Mouse (Mus musculus) granulocyte monocyte progenitor cell, adult 5-6 weeks (primary cell): ENCODE data around the gene Pcolce. TPM values are rescaled to one million over a fixed set of nuclear protein-coding genes. Genes with fewer than 3 reads are reported as not detected.

Source experiments
- total RNA-seq, 2 experiments: library from RNA; stranded (forward) in 1 of 2; stranded (reverse) in 1 of 2; fragments of 200-712, 200-1000 nt in 1 of 2; fragments of >200 nt in 1 of 2; fragmentation: Nextera tagmentation in 1 of 2; gene quantifications; 2 replicates each; pipeline ENCODE4 v1.2.3; 2014 to 2017

Gene Pcolce
- total RNA-seq, 2 experiments from 2014 or later = 0.62 TPM; not detected in 1

Other genes starting within 250 kb of the Pcolce start
- 0.66 and 4.7 TPM in 2 replicates for gene Zan, start 136.7 kb downstream of the Pcolce start, total RNA-seq (2014; fragmentation: Nextera tagmentation)
- gene Zan, start 136.7 kb downstream of the Pcolce start, total RNA-seq (2017) = 0.04 and 0.05 TPM in 2 replicates
- gene Pop7, start 111.3 kb downstream of the Pcolce start, total RNA-seq (2014; fragmentation: Nextera tagmentation) = 31.2 and 36.5 TPM in 2 replicates
- 18.3 and 28.9 TPM in 2 replicates for gene Pop7, start 111.3 kb downstream of the Pcolce start, total RNA-seq (2017)
- gene Gigyf1, start 95.2 kb downstream of the Pcolce start, total RNA-seq (2014; fragmentation: Nextera tagmentation) = 21.0 and 21.7 TPM in 2 replicates
- gene Gigyf1, start 95.2 kb downstream of the Pcolce start, total RNA-seq (2017) = 5.2 and 7.7 TPM in 2 replicates
- gene Epo, start 80.5 kb downstream of the Pcolce start, total RNA-seq (2014; fragmentation: Nextera tagmentation) = not detected in 2 replicates
- not detected in 2 replicates for gene Epo, start 80.5 kb downstream of the Pcolce start, total RNA-seq (2017)
- 335 and 473 TPM in 2 replicates for gene Gnb2, start 80.3 kb downstream of the Pcolce start, total RNA-seq (2014; fragmentation: Nextera tagmentation)
- 226 and 299 TPM in 2 replicates for gene Gnb2, start 80.3 kb downstream of the Pcolce start, total RNA-seq (2017)
- gene Actl6b, start 60.3 kb downstream of the Pcolce start, total RNA-seq (2014; fragmentation: Nextera tagmentation) = not detected in 2 replicates
- not detected in 2 replicates for gene Actl6b, start 60.3 kb downstream of the Pcolce start, total RNA-seq (2017)
- 5.8 and 20.3 TPM in 2 replicates for gene Tfr2, start 43.9 kb downstream of the Pcolce start, total RNA-seq (2014; fragmentation: Nextera tagmentation)
- gene Tfr2, start 43.9 kb downstream of the Pcolce start, total RNA-seq (2017) = 7.5 and 10.2 TPM in 2 replicates
- 146 and 159 TPM in 2 replicates for gene Mospd3, start 12.7 kb downstream of the Pcolce start, total RNA-seq (2014; fragmentation: Nextera tagmentation)
- 4.0 and 7.4 TPM in 2 replicates for gene Mospd3, start 12.7 kb downstream of the Pcolce start, total RNA-seq (2017)
- gene Fbxo24, start 15.2 kb upstream of the Pcolce start, total RNA-seq (2014; fragmentation: Nextera tagmentation) = not detected in 2 replicates
- not detected in 2 replicates for gene Fbxo24, start 15.2 kb upstream of the Pcolce start, total RNA-seq (2017)
- gene Lrch4, start 15.3 kb upstream of the Pcolce start, total RNA-seq (2014; fragmentation: Nextera tagmentation) = 57.4 and 73.0 TPM in 2 replicates
- gene Lrch4, start 15.3 kb upstream of the Pcolce start, total RNA-seq (2017) = 34.6 and 42.2 TPM in 2 replicates
- gene Gm20605, start 15.4 kb upstream of the Pcolce start, total RNA-seq (2014; fragmentation: Nextera tagmentation) = 13.2 and 16.4 TPM in 2 replicates
- gene Gm20605, start 15.4 kb upstream of the Pcolce start, total RNA-seq (2017) = 0.62 and 3.6 TPM in 2 replicates
- gene Sap25, start 27.6 kb upstream of the Pcolce start, total RNA-seq (2014; fragmentation: Nextera tagmentation) = 32.1 and 55.2 TPM in 2 replicates
- gene Sap25, start 27.6 kb upstream of the Pcolce start, total RNA-seq (2017) = 9.7 and 20.8 TPM in 2 replicates
- not detected in 2 replicates for gene Irs3, start 31.9 kb upstream of the Pcolce start, total RNA-seq (2014; fragmentation: Nextera tagmentation)
- not detected in 2 replicates for gene Irs3, start 31.9 kb upstream of the Pcolce start, total RNA-seq (2017)
- gene Agfg2, start 70.9 kb upstream of the Pcolce start, total RNA-seq (2014; fragmentation: Nextera tagmentation) = 13.7 and 15.0 TPM in 2 replicates
- gene Agfg2, start 70.9 kb upstream of the Pcolce start, total RNA-seq (2017) = 10.7 and 13.9 TPM in 2 replicates
- gene Nyap1, start 127.8 kb upstream of the Pcolce start, total RNA-seq (2014; fragmentation: Nextera tagmentation) = not detected in 2 replicates
- not detected in 2 replicates for gene Nyap1, start 127.8 kb upstream of the Pcolce start, total RNA-seq (2017)
- gene Tsc22d4, start 131.9 kb upstream of the Pcolce start, total RNA-seq (2014; fragmentation: Nextera tagmentation) = 71.5 and 78.5 TPM in 2 replicates
- gene Tsc22d4, start 131.9 kb upstream of the Pcolce start, total RNA-seq (2017) = 57.5 and 74.8 TPM in 2 replicates
- 29.4 and 36.7 TPM in 2 replicates for gene Ppp1r35, start 165.1 kb upstream of the Pcolce start, total RNA-seq (2014; fragmentation: Nextera tagmentation)
- 22.9 and 24.1 TPM in 2 replicates for gene Ppp1r35, start 165.1 kb upstream of the Pcolce start, total RNA-seq (2017)
- 33.9 and 35.2 TPM in 2 replicates for gene Mepce, start 173.9 kb upstream of the Pcolce start, total RNA-seq (2014; fragmentation: Nextera tagmentation)
- 14.5 and 48.4 TPM in 2 replicates for gene Mepce, start 173.9 kb upstream of the Pcolce start, total RNA-seq (2017)
- gene Zcwpw1, start 174.0 kb upstream of the Pcolce start, total RNA-seq (2014; fragmentation: Nextera tagmentation) = 1.0 and 2.6 TPM in 2 replicates
- 12.7 and 13.0 TPM in 2 replicates for gene Zcwpw1, start 174.0 kb upstream of the Pcolce start, total RNA-seq (2017)
- gene Pilra, start 222.5 kb upstream of the Pcolce start, total RNA-seq (2014; fragmentation: Nextera tagmentation) = 3.2 and 4.0 TPM in 2 replicates
- gene Pilra, start 222.5 kb upstream of the Pcolce start, total RNA-seq (2017) = 11.4 and 12.7 TPM in 2 replicates
- 3.5 and 12.1 TPM in 2 replicates for gene Pilrb1, start 244.3 kb upstream of the Pcolce start, total RNA-seq (2014; fragmentation: Nextera tagmentation)
- gene Pilrb1, start 244.3 kb upstream of the Pcolce start, total RNA-seq (2017) = 7.2 and 7.6 TPM in 2 replicates